Mouse (Mus musculus): ENCODE data around the gene Ttc3. TPM values are rescaled to one million over a fixed set of nuclear protein-coding genes. Genes with fewer than 3 reads are reported as not detected.
"Not testable (repeated sequence)": the region's sequence is repeated elsewhere in the genome, so short reads cannot be mapped to it uniquely, and the experiment has no call there.

Ttc3 gene
- polyA plus RNA-seq, 1 experiment from 2014 or later, result 875 TPM

DNA sequence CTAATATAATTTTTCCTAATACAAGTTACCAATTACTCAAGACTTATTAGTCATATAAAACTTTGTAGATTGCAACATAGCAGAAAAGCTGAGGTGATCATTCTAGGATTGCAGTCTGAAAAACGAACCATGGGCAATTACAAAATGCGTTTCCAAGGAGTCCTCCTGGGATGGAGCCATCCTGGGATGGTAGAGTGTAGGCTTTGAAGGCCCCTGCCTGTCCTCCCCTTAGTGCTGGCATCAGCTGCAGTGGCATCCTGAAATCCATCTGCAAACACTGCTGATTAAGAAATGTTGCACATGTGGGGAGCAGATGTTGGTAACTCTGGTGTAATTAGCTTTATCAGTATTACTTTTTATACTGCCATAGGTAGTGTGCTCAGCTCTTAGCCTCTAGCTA lies 70.9 kb downstream of the Ttc3 start:
- Histone ChIP-seq H3K36me3 (ENCODE audit: control insufficient read depth, insufficient read depth) (peaks cover 58% of the 10 kb centered on the region), H3K27me3 (replicated peaks; ENCODE audit: control insufficient read depth, insufficient read depth, low read length) (no peaks in the 10 kb centered on the region), H3K4me3 (replicated peaks; ENCODE audit: low read length) (no peak overlapping the region), H3K9ac (replicated peaks; ENCODE audit: low read depth, low read length) (no peak overlapping the region), H3K4me2 (ENCODE audit: low read length) (no peak overlapping the region), H3K9me3 (ENCODE audit: control insufficient read depth, low read length) (no peaks in the 10 kb centered on the region), H3K27ac (ENCODE audit: low read length) (no peak overlapping the region), H3K4me1 (replicated peaks; ENCODE audit: control insufficient read depth, insufficient read depth, low read length) (no peaks in the 10 kb centered on the region)
- 93% methylated on average over 2 of the region's 2 CpGs for WGBS
- ATAC-seq, result no peak

DNA sequence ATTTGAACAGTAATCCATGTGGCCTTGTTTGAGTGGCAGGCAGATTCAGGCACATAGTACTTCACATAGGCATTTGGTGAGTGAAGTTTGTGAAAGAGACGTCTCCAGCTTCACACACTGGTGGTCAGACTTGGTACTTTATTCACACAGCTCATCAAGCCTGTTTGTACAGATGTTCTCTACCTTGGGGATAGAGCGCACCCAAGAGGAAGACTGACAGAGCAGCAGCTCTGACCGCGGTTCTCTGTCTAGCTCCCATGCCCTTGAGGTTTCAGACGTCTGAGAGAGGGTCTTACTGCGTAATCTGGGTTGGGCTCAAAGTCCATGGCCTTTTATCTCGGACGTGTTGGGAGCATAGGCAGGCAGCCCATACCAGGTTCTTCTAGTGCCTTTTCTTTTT lies 78.7 kb downstream of the Ttc3 start:
- H3K27me3 ChIP-seq (replicated peaks; ENCODE audit: control insufficient read depth, insufficient read depth, low read length), result no peaks in the 10 kb centered on the region
- no peak overlapping the region for H3K4me3 ChIP-seq (replicated peaks; ENCODE audit: low read length)
- no peak for ATAC-seq
- WGBS, result 83% methylated on average over 8 of the region's 8 CpGs
- H3K9me3 ChIP-seq (ENCODE audit: control insufficient read depth, low read length), result no peaks in the 10 kb centered on the region
- H3K36me3 ChIP-seq (ENCODE audit: control insufficient read depth, insufficient read depth), result peaks cover 41% of the 10 kb centered on the region
- H3K9ac ChIP-seq (replicated peaks; ENCODE audit: low read depth, low read length), result no peak overlapping the region
- H3K27ac ChIP-seq (ENCODE audit: low read length), result no peak overlapping the region
- H3K4me2 ChIP-seq (ENCODE audit: low read length), result no peak overlapping the region
- no peaks in the 10 kb centered on the region for H3K4me1 ChIP-seq (replicated peaks; ENCODE audit: control insufficient read depth, insufficient read depth, low read length)

DNA sequence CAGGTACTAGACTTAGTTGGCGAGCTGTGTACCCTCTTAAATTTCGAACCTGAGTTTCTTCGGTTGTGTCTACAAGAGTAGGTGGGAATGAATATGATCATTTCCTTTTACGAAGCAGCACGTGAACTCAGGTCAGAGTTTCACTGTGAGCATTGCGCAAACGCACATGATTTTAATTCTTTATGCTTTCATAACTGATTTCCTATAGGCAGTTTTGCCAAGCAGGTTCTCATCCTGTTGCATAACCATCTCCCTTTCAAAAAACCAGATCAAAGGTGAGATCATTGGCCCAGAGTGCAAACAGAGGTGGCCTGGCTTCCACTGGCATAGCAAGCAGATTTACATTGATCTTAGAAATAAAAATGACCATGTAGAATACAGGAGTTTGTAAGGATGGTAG lies 79.2 kb downstream of the Ttc3 start:
- no peak for ATAC-seq
- peaks cover 40% of the 10 kb centered on the region for H3K36me3 ChIP-seq (ENCODE audit: control insufficient read depth, insufficient read depth)

DNA sequence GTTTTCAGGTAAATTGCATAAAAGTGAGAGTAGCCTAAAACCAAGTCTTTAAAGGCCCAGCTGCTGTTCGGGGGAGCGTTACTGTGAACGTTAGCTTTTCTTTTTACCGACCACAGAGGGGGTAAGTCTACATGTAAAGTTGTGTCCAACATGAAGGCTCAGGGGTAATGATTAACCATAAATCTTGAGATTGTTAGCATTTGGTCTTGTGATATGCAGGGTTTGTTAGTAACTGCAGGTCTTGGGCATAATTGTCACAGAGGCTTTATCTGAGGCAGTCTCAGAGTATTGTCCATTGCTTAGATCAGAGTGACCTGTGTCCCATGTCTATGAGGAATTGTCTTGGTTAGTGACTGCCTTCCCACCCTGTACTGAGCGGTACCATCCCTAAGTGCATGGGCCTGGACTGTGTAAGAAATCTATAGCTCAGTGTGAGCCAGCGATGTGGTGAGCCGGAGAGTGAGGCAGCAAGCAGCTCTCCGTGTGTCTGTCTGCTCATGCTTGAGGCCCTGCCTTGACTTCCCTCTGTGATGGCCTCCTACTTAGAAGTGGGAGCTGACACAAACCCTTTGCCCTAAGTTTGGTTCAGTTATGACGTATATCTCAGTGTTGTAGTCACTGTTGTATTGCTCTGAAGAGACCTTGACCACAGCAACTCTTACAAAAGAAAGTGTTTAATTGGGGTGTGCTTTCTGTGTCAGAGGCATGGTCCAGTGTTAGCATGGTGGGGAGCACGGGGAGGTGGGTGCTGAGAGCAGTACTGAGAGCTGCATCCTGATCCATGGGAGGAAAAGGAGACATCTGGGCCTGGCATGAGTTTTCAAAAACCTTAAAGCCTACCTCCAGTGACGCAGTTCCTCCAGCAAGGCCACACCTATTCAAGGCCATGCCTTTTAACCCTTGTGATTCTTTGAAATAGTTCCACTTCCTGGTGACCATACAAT lies 81.4 kb downstream of the Ttc3 start:
- no peak overlapping the region for H3K4me2 ChIP-seq (ENCODE audit: low read length)
- H3K27me3 ChIP-seq (replicated peaks; ENCODE audit: control insufficient read depth, insufficient read depth, low read length), result no peaks in the 10 kb centered on the region
- no peak for ATAC-seq
- no peaks in the 10 kb centered on the region for H3K9me3 ChIP-seq (ENCODE audit: control insufficient read depth, low read length)
- 92% methylated on average over 11 of the region's 11 CpGs for WGBS
- H3K9ac ChIP-seq (replicated peaks; ENCODE audit: low read depth, low read length), result no peak overlapping the region
- no peak overlapping the region for H3K4me3 ChIP-seq (replicated peaks; ENCODE audit: low read length)
- peaks cover 46% of the 10 kb centered on the region for H3K36me3 ChIP-seq (ENCODE audit: control insufficient read depth, insufficient read depth)
- no peak overlapping the region for H3K27ac ChIP-seq (ENCODE audit: low read length)
- no peaks in the 10 kb centered on the region for H3K4me1 ChIP-seq (replicated peaks; ENCODE audit: control insufficient read depth, insufficient read depth, low read length)

More for the DNA sequence above, 79.2 kb downstream of the Ttc3 start:
- H3K4me2 ChIP-seq (ENCODE audit: low read length), result no peak overlapping the region
- H3K9ac ChIP-seq (replicated peaks; ENCODE audit: low read depth, low read length), result no peak overlapping the region
- H3K4me1 ChIP-seq (replicated peaks; ENCODE audit: control insufficient read depth, insufficient read depth, low read length), result no peaks in the 10 kb centered on the region
- H3K27me3 ChIP-seq (replicated peaks; ENCODE audit: control insufficient read depth, insufficient read depth, low read length), result no peaks in the 10 kb centered on the region
- no peak overlapping the region for H3K4me3 ChIP-seq (replicated peaks; ENCODE audit: low read length)
- no peaks in the 10 kb centered on the region for H3K9me3 ChIP-seq (ENCODE audit: control insufficient read depth, low read length)
- WGBS, result 96% methylated on average over 7 of the region's 7 CpGs
- H3K27ac ChIP-seq (ENCODE audit: low read length), result no peak overlapping the region

DNA sequence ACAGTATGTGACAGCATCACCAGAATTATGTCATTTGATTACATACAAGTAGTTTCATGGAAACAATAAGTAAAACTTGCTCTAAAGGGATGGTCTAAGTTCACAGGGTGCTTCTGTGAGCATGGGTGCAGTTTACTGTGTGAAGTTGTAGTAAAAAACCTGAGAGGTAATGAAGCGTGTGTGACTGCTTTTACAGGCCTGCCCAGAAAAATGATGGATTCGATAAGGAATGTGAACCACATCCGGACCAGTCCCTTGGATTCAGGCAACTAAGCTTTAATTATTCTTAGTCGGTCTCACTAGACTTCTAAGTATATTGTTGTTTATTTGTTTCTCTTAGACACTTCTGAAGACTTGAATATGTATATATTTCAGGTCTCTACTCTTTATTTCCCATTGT lies 82.3 kb downstream of the Ttc3 start:
- H3K4me3 ChIP-seq (replicated peaks; ENCODE audit: low read length), result no peak overlapping the region
- no peaks in the 10 kb centered on the region for H3K27me3 ChIP-seq (replicated peaks; ENCODE audit: control insufficient read depth, insufficient read depth, low read length)
- H3K9ac ChIP-seq (replicated peaks; ENCODE audit: low read depth, low read length), result no peak overlapping the region
- 85% methylated on average over 4 of the region's 4 CpGs for WGBS
- H3K36me3 ChIP-seq (ENCODE audit: control insufficient read depth, insufficient read depth), result peaks cover 55% of the 10 kb centered on the region
- H3K9me3 ChIP-seq (ENCODE audit: control insufficient read depth, low read length), result no peaks in the 10 kb centered on the region
- no peak overlapping the region for H3K27ac ChIP-seq (ENCODE audit: low read length)
- H3K4me1 ChIP-seq (replicated peaks; ENCODE audit: control insufficient read depth, insufficient read depth, low read length), result no peaks in the 10 kb centered on the region
- ATAC-seq, result no peak
- no peak overlapping the region for H3K4me2 ChIP-seq (ENCODE audit: low read length)

DNA sequence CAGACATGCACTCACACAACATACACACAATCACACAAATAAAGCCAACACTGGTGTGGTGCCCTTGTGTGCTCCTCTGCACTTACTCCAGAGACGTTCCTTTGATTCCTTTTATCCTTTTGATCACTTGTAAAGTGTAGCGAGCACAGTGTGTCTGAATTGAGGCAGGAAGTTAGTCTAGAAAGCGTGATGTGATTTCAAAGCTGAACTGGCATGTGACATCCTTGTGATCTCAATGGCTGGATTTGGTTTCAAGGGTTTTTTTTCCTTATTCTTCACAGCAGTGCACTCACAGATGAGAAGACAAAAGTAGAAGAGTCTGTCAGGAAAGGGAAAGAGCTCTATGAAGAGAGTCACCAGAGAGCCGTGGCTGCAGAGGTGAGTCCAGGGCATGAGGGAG lies 83.7 kb downstream of the Ttc3 start:
- no peak for ATAC-seq
- 62% methylated on average over 4 of the region's 4 CpGs for WGBS

DNA sequence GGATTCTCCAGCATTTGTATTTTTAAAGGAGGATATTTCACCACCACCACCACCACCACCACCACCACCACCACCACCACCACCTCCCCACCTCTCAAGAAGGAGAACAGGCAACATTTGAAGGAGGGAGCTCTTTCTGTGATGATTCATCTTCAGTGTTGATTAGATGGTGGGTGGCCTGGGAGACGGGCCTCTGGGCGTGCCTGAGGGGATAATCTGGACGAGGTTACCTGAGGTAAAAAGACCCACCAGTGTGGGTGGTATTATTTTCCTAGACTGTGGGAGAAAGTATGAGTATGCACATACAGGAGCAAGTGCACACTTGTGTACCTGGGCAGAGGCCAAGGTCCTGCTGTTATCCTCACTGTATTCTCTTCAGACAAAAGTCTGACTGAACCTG lies 93.6 kb downstream of the Ttc3 start:
- Histone ChIP-seq H3K9ac (replicated peaks; ENCODE audit: low read depth, low read length) (no peak overlapping the region), H3K27me3 (replicated peaks; ENCODE audit: control insufficient read depth, insufficient read depth, low read length) (no peaks in the 10 kb centered on the region), H3K36me3 (ENCODE audit: control insufficient read depth, insufficient read depth) (peaks cover 79% of the 10 kb centered on the region), H3K9me3 (ENCODE audit: control insufficient read depth, low read length) (no peaks in the 10 kb centered on the region), H3K4me2 (ENCODE audit: low read length) (no peak overlapping the region), H3K4me3 (replicated peaks; ENCODE audit: low read length) (no peak overlapping the region), H3K27ac (ENCODE audit: low read length) (no peak overlapping the region), H3K4me1 (replicated peaks; ENCODE audit: control insufficient read depth, insufficient read depth, low read length) (no peaks in the 10 kb centered on the region)
- WGBS, result 86% methylated on average over 3 of the region's 3 CpGs
- ATAC-seq, result no peak

More for the DNA sequence above, 83.7 kb downstream of the Ttc3 start:
- no peak overlapping the region for H3K4me3 ChIP-seq (replicated peaks; ENCODE audit: low read length)
- no peak overlapping the region for H3K9ac ChIP-seq (replicated peaks; ENCODE audit: low read depth, low read length)
- H3K9me3 ChIP-seq (ENCODE audit: control insufficient read depth, low read length), result no peaks in the 10 kb centered on the region
- H3K4me2 ChIP-seq (ENCODE audit: low read length), result no peak overlapping the region
- no peak overlapping the region for H3K27ac ChIP-seq (ENCODE audit: low read length)
- H3K27me3 ChIP-seq (replicated peaks; ENCODE audit: control insufficient read depth, insufficient read depth, low read length), result no peaks in the 10 kb centered on the region
- peaks cover 64% of the 10 kb centered on the region for H3K36me3 ChIP-seq (ENCODE audit: control insufficient read depth, insufficient read depth)
- no peaks in the 10 kb centered on the region for H3K4me1 ChIP-seq (replicated peaks; ENCODE audit: control insufficient read depth, insufficient read depth, low read length)

DNA sequence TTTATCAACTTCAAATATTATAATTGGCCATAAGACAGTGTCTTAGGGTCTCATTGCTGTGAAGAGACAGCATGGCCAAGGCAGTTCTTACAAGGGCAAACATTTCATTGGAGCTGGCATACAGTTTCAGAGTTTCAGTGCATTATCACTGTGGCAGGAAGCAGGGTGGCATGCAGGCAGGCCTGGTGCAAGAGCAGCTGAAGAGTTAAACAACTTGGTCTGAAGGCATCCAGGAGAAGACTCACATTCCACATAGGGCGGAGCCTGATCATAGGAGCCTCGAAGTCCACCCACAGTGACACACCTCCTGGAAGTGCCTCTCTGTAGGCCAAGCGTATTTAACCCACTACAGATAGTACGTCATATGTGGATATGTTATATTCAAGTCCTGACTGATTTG lies 95.5 kb downstream of the Ttc3 start:
- Histone ChIP-seq H3K36me3 (ENCODE audit: control insufficient read depth, insufficient read depth) (peaks cover 76% of the 10 kb centered on the region), H3K27me3 (replicated peaks; ENCODE audit: control insufficient read depth, insufficient read depth, low read length) (no peaks in the 10 kb centered on the region), H3K27ac (ENCODE audit: low read length) (no peak overlapping the region), H3K9me3 (ENCODE audit: control insufficient read depth, low read length) (no peaks in the 10 kb centered on the region), H3K4me3 (replicated peaks; ENCODE audit: low read length) (no peak overlapping the region), H3K9ac (replicated peaks; ENCODE audit: low read depth, low read length) (no peak overlapping the region), H3K4me1 (replicated peaks; ENCODE audit: control insufficient read depth, insufficient read depth, low read length) (no peaks in the 10 kb centered on the region), H3K4me2 (ENCODE audit: low read length) (no peak overlapping the region)
- ATAC-seq, result no peak
- 92% methylated on average over 4 of the region's 4 CpGs for WGBS

DNA sequence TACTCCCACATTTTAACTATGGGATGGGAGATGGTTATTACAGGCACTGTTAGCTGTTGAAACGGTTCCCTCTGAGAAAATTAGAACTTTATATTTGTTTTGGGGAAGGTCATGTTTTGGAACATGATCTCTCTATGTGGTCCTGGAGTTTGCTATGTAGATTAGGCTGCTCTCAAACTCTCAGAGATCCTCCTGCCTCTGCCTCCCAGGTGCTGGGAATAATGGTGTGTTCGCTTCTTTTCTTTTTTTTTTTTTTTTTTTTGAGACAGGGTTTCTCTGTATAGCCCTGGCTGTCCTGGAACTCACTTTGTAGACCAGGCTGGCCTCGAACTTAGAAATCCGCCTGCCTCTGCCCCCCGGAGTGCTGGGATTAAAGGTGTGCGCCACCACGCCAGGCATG lies 95.9 kb downstream of the Ttc3 start:
- not testable (repeated sequence) for ATAC-seq; H3K4me3 ChIP-seq (replicated peaks; ENCODE audit: low read length); H3K9me3 ChIP-seq (ENCODE audit: control insufficient read depth, low read length); H3K27ac ChIP-seq (ENCODE audit: low read length); H3K27me3 ChIP-seq (replicated peaks; ENCODE audit: control insufficient read depth, insufficient read depth, low read length); H3K4me1 ChIP-seq (replicated peaks; ENCODE audit: control insufficient read depth, insufficient read depth, low read length); H3K4me2 ChIP-seq (ENCODE audit: low read length); H3K9ac ChIP-seq (replicated peaks; ENCODE audit: low read depth, low read length)
- peaks cover 72% of the 10 kb centered on the region for H3K36me3 ChIP-seq (ENCODE audit: control insufficient read depth, insufficient read depth)
- WGBS, result 89% methylated on average over 7 of the region's 7 CpGs

Measured in forebrain, embryonic 16.5 days (tissue).